Comparison of ENCODE assay signal across 8 mouse cellular contexts in genomic region chr15:89172276-89172935, GRCm38 (mm10). TPM values are rescaled to one million over a fixed set of nuclear protein-coding genes. Genes with fewer than 3 reads are reported as not detected.
DNase-seq lines count a peak whose midpoint lies in the region; ATAC-seq and TF ChIP-seq lines count a peak whose summit lies in the region.

No protein-coding gene starts in this region.

- peak overlapping the region; percentile 100 for H3K4me2 ChIP-seq in lung, embryonic 14.5 days
- H3K4me2 ChIP-seq in intestine, embryonic 15.5 days (replicated peaks) = peak overlapping the region; percentile 98

- peaks cover 46% of the 10 kb centered on the region for H3K4me1 ChIP-seq in lung, embryonic 14.5 days (ENCODE audit: insufficient read depth)
- H3K4me1 ChIP-seq in forebrain, embryonic 10.5 days = peaks cover 91% of the 10 kb centered on the region
- H3K4me1 ChIP-seq in intestine, embryonic 15.5 days (replicated peaks) = peaks cover 78% of the 10 kb centered on the region

- no peaks in the 10 kb centered on the region for H3K9me3 ChIP-seq in lung, embryonic 14.5 days (ENCODE audit: low read depth, low read length)
- H3K9me3 ChIP-seq in forebrain, embryonic 10.5 days = no peaks in the 10 kb centered on the region
- no peaks in the 10 kb centered on the region for H3K9me3 ChIP-seq in intestine, embryonic 15.5 days

- H3K36me3 ChIP-seq in lung, embryonic 14.5 days (ENCODE audit: insufficient read depth) = peaks cover 19% of the 10 kb centered on the region
- H3K36me3 ChIP-seq in forebrain, embryonic 10.5 days (replicated peaks) = peaks cover 58% of the 10 kb centered on the region
- H3K36me3 ChIP-seq in intestine, embryonic 15.5 days = peaks cover 9% of the 10 kb centered on the region

- no peak for ATAC-seq in lung, embryonic 14.5 days (ENCODE audit: insufficient read depth)
- ATAC-seq in intestine, embryonic 15.5 days = no peak

- 48% methylated on average over 17 of the region's 17 CpGs for WGBS in lung, embryonic 14.5 days
- WGBS in forebrain, embryonic 10.5 days = 28% methylated on average over 17 of the region's 17 CpGs
- WGBS in intestine, embryonic 15.5 days = 45% methylated on average over 17 of the region's 17 CpGs

- DNase-seq in lung, embryonic 14.5 days = peak; percentile 8
- DNase-seq in lung, postnatal 14 days = no peak
- no peak for DNase-seq in forebrain, embryonic 10.5 days (ENCODE audit: extremely low spot score, low spot score)
- peak; percentile 23 for DNase-seq in naive thymus-derived CD4-positive, alpha-beta T cell, adult 2 months (ENCODE audit: low read depth)
- DNase-seq in ovary, postnatal 10 days (ENCODE audit: low spot score) = no peak
- DNase-seq in thymus, adult 18-20 months = no peak
- DNase-seq in gastrocnemius, postnatal 4 days (ENCODE audit: low spot score in 2 of 2) = no peak

- H3K4me3 ChIP-seq in lung, embryonic 14.5 days (ENCODE audit: low read depth, low read length) = peak overlapping the region; percentile 56
- H3K4me3 ChIP-seq in forebrain, embryonic 10.5 days = peak overlapping the region; percentile 67
- H3K4me3 ChIP-seq in intestine, embryonic 15.5 days (replicated peaks) = peak overlapping the region; percentile 55

- no peaks in the 10 kb centered on the region for H3K27me3 ChIP-seq in lung, embryonic 14.5 days (ENCODE audit: insufficient read depth, low read length)
- no peaks in the 10 kb centered on the region for H3K27me3 ChIP-seq in forebrain, embryonic 10.5 days (ENCODE audit: poor library complexity, severe bottlenecking)
- H3K27me3 ChIP-seq in intestine, embryonic 15.5 days (replicated peaks) = no peaks in the 10 kb centered on the region

- H3K27ac ChIP-seq in lung, embryonic 14.5 days (ENCODE audit: low read depth) = peak overlapping the region; percentile 14; the same call in 1 of the 2 replicates
- H3K27ac ChIP-seq in forebrain, embryonic 10.5 days = peak overlapping the region; percentile 85
- H3K27ac ChIP-seq in intestine, embryonic 15.5 days = peak overlapping the region; percentile 59

- TF ChIP-seq CTCF in lung, embryonic 14.5 days (IDR thresholded peaks at IDR 0.05; ENCODE audit: low read depth) = no peak

- H3K9ac ChIP-seq in lung, embryonic 14.5 days = peak overlapping the region; percentile 70
- peak overlapping the region; percentile 64 for H3K9ac ChIP-seq in intestine, embryonic 15.5 days

RNA-seq across cellular contexts. Expression of gene Plxnb2, which starts 8.2 kb away (rescaled TPM):
- polyA plus RNA-seq in lung, embryonic 14.5 days (2014; fragmentation: Nextera tagmentation; extraction: Ambion mirVana) = 149 and 156 TPM in 2 replicates
- polyA plus RNA-seq in forebrain, embryonic 10.5 days (2016; fragmentation: Nextera tagmentation; extraction: Ambion mirVana) = 144 and 155 TPM in 2 replicates
- 107 and 118 TPM in 2 replicates for polyA plus RNA-seq in intestine, embryonic 15.5 days (2015; fragmentation: Nextera tagmentation; extraction: Ambion mirVana)
- 10 to 100 TPM; 81.0 to 84.7 TPM for total RNA-seq in gastrocnemius, postnatal 4 days (2021)

RNA-seq across cellular contexts. Expression of gene Mapk11, which starts 23.0 kb away (rescaled TPM):
- polyA plus RNA-seq in lung, embryonic 14.5 days (2014; fragmentation: Nextera tagmentation; extraction: Ambion mirVana) = 11.3 and 13.3 TPM in 2 replicates
- 35.7 and 36.3 TPM in 2 replicates for polyA plus RNA-seq in forebrain, embryonic 10.5 days (2016; fragmentation: Nextera tagmentation; extraction: Ambion mirVana)
- 5.8 and 6.0 TPM in 2 replicates for polyA plus RNA-seq in intestine, embryonic 15.5 days (2015; fragmentation: Nextera tagmentation; extraction: Ambion mirVana)
- total RNA-seq in gastrocnemius, postnatal 4 days (2021) = 1 to 10 TPM; 3.4 to 4.1 TPM

RNA-seq across cellular contexts. Expression of gene Dennd6b, which starts 23.9 kb away (rescaled TPM):
- 9.2 and 11.0 TPM in 2 replicates for polyA plus RNA-seq in lung, embryonic 14.5 days (2014; fragmentation: Nextera tagmentation; extraction: Ambion mirVana)
- polyA plus RNA-seq in forebrain, embryonic 10.5 days (2016; fragmentation: Nextera tagmentation; extraction: Ambion mirVana) = 26.4 and 27.7 TPM in 2 replicates
- polyA plus RNA-seq in intestine, embryonic 15.5 days (2015; fragmentation: Nextera tagmentation; extraction: Ambion mirVana) = 12.1 and 13.1 TPM in 2 replicates
- 1 to 10 TPM; 7.9 to 9.0 TPM for total RNA-seq in gastrocnemius, postnatal 4 days (2021)

RNA-seq across cellular contexts. Expression of gene Mapk12, which starts 31.9 kb away (rescaled TPM):
- polyA plus RNA-seq in lung, embryonic 14.5 days (2014; fragmentation: Nextera tagmentation; extraction: Ambion mirVana) = 11.4 and 11.9 TPM in 2 replicates
- 34.9 and 38.4 TPM in 2 replicates for polyA plus RNA-seq in forebrain, embryonic 10.5 days (2016; fragmentation: Nextera tagmentation; extraction: Ambion mirVana)
- polyA plus RNA-seq in intestine, embryonic 15.5 days (2015; fragmentation: Nextera tagmentation; extraction: Ambion mirVana) = 3.6 and 4.2 TPM in 2 replicates
- total RNA-seq in gastrocnemius, postnatal 4 days (2021) = 10 to 100 TPM; 54.4 to 57.3 TPM

RNA-seq across cellular contexts. Expression of gene Ppp6r2, which starts 38.9 kb away (rescaled TPM):
- polyA plus RNA-seq in lung, embryonic 14.5 days (2014; fragmentation: Nextera tagmentation; extraction: Ambion mirVana) = 25.6 and 27.8 TPM in 2 replicates
- 24.2 and 28.8 TPM in 2 replicates for polyA plus RNA-seq in forebrain, embryonic 10.5 days (2016; fragmentation: Nextera tagmentation; extraction: Ambion mirVana)
- 21.6 and 23.9 TPM in 2 replicates for polyA plus RNA-seq in intestine, embryonic 15.5 days (2015; fragmentation: Nextera tagmentation; extraction: Ambion mirVana)
- 10 to 100 TPM; 64.2 to 70.0 TPM for total RNA-seq in gastrocnemius, postnatal 4 days (2021)

Comparison
In these comparisons a context has a peak if more than half of its experiments do, and no peak if none do; other contexts are left out.
1. DNase-seq: peak in lung, embryonic 14.5 days (single experiment) and naive thymus-derived CD4-positive, alpha-beta T cell, adult 2 months (single experiment); none in lung, postnatal 14 days (single experiment), forebrain, embryonic 10.5 days (single experiment), ovary, postnatal 10 days (single experiment), thymus, adult 18-20 months (0 of 2) and gastrocnemius, postnatal 4 days (0 of 2).
2. H3K27ac ChIP-seq: peak in every context shown above with its lines; median percentile 85 in forebrain, embryonic 10.5 days; 59 in intestine, embryonic 15.5 days; 14 in lung, embryonic 14.5 days.
3. Peak in every context shown above with its lines, with median percentiles within 50 percentile points of each other: H3K4me3 ChIP-seq.